Mouse (Mus musculus) brain, embryonic 14.5 days (tissue): ENCODE results near the gene Wdr62.

Experiments used
- CTCF ChIP-seq: fragments of 200-500 bp; IDR thresholded peaks from 2 replicates; pipeline ENCODE4 v1.5.1; 2012; ENCODE audit warnings: inconsistent platforms, mild to moderate bottlenecking, moderate library complexity, borderline replicate concordance; ENCODE audit not compliant: insufficient read depth, insufficient read length; ENCODE audit errors: extremely low read depth
- POLR2A ChIP-seq: fragments of 200-500 bp; IDR thresholded peaks from 2 replicates; pipeline ENCODE4 v1.6.1; 2012; ENCODE audit warnings: mild to moderate bottlenecking, inconsistent platforms, borderline replicate concordance; ENCODE audit not compliant: poor library complexity, insufficient read depth, insufficient read length, severe bottlenecking; ENCODE audit errors: extremely low read depth

GRCm38 (mm10) chr7:30296816-30297215, 16.6 kb upstream of the Wdr62 start:
- TF ChIP-seq CTCF (no peak), POLR2A (no peak)
